Mouse (Mus musculus): ENCODE data around the gene Phf3. TPM values are rescaled to one million over a fixed set of nuclear protein-coding genes. Genes with fewer than 3 reads are reported as not detected.

The Phf3 gene
- polyA plus RNA-seq (2012; rRNA removed) = 24.6 and 43.3 TPM in 2 replicates

- peak; percentile 80 to 82 for DNase-seq (ENCODE audit: low read depth in 1 of 2, low spot score in 2 of 2)
- Histone ChIP-seq H3K4me3 (ENCODE audit: extremely low read depth, insufficient read depth, insufficient read length) (peak within 1 kb of the TSS; percentile 94), H3K27me3 (ENCODE audit: control insufficient read depth, insufficient read depth, low read length) (no peaks in the 10 kb centered on the region; the same call in 1 of the 2 replicates), H3K4me1 (ENCODE audit: control insufficient read depth, insufficient read depth, insufficient read length) (peaks cover 4% of the 10 kb centered on the region), H3K36me3 (ENCODE audit: control insufficient read depth, insufficient read depth, low read length) (no peaks in the 10 kb centered on the region), H3K27ac (ENCODE audit: insufficient read depth, low read length) (peak within 1 kb of the TSS; percentile 99)
- 1% methylated on average over 74 of the region's 85 CpGs for WGBS
- TF ChIP-seq POLR2A (IDR thresholded peaks at IDR 0.05; ENCODE audit: low read depth, low read length) (peak; percentile 64), CTCF (IDR thresholded peaks at IDR 0.05; ENCODE audit: extremely low read depth, insufficient read depth, insufficient read length, insufficient replicate concordance) (no peak)
Observed at GRCm38 (mm10) chr1:30873541-30874260, at the start of gene Phf3. TSS of gene Phf3 (minus strand) at chr1:30873921.

DNA sequence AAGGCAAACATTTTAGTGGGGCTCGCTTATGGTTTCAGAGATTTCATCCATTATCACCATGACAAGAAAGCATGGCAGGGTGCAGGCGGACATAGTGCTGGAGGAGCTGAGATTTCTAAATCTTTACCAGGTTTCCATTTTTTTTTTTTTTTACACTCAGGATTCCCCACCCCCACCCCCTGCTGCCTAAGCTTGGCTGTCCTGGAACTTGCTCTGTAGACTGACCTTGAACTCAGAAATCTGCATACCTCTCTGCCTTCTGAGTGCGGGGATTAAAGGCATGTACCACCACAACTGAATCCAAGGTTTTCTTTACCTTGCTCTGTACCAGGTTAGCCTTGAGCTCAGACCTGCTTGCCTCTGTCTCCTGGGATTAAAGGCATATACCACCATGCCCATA is 48.5 kb upstream of the Phf3 start:
- 88% methylated on average over 3 of the region's 3 CpGs for WGBS

GRCm38 (mm10) chr1:30921252-30921651 is 47.5 kb upstream of the Phf3 start:
- Histone ChIP-seq H3K27me3 (ENCODE audit: control insufficient read depth, insufficient read depth, low read length) (no peaks in the 10 kb centered on the region), H3K36me3 (ENCODE audit: control insufficient read depth, insufficient read depth, low read length) (no peaks in the 10 kb centered on the region), H3K27ac (ENCODE audit: insufficient read depth, low read length) (no peak overlapping the region), H3K4me1 (ENCODE audit: control insufficient read depth, insufficient read depth, insufficient read length) (no peaks in the 10 kb centered on the region), H3K4me3 (ENCODE audit: extremely low read depth, insufficient read depth, insufficient read length) (no peak overlapping the region)
- TF ChIP-seq POLR2A (IDR thresholded peaks at IDR 0.05; ENCODE audit: low read depth, low read length) (no peak), CTCF (IDR thresholded peaks at IDR 0.05; ENCODE audit: extremely low read depth, insufficient read depth, insufficient read length, insufficient replicate concordance) (no peak)
- DNase-seq (ENCODE audit: low read depth in 1 of 2, low spot score in 2 of 2) = no peak

More for the DNA sequence above, 48.5 kb upstream of the Phf3 start:
- no peak for DNase-seq (ENCODE audit: low read depth in 1 of 2, low spot score in 2 of 2)
- Histone ChIP-seq H3K4me1 (ENCODE audit: control insufficient read depth, insufficient read depth, insufficient read length) (no peaks in the 10 kb centered on the region), H3K27ac (ENCODE audit: insufficient read depth, low read length) (no peak overlapping the region), H3K4me3 (ENCODE audit: extremely low read depth, insufficient read depth, insufficient read length) (no peak overlapping the region), H3K36me3 (ENCODE audit: control insufficient read depth, insufficient read depth, low read length) (no peaks in the 10 kb centered on the region), H3K27me3 (ENCODE audit: control insufficient read depth, insufficient read depth, low read length) (no peaks in the 10 kb centered on the region)
- TF ChIP-seq POLR2A (IDR thresholded peaks at IDR 0.05; ENCODE audit: low read depth, low read length) (no peak), CTCF (IDR thresholded peaks at IDR 0.05; ENCODE audit: extremely low read depth, insufficient read depth, insufficient read length, insufficient replicate concordance) (no peak)

GRCm38 (mm10) chr1:30920620-30921177 is 47.0 kb upstream of the Phf3 start:
- TF ChIP-seq CTCF (IDR thresholded peaks at IDR 0.05; ENCODE audit: extremely low read depth, insufficient read depth, insufficient read length, insufficient replicate concordance) (no peak), POLR2A (IDR thresholded peaks at IDR 0.05; ENCODE audit: low read depth, low read length) (no peak)
- H3K36me3 ChIP-seq (ENCODE audit: control insufficient read depth, insufficient read depth, low read length) = no peaks in the 10 kb centered on the region
- peak in 1 of 2 experiments; percentile 39 for DNase-seq (ENCODE audit: low read depth in 1 of 2, low spot score in 2 of 2)
- H3K27ac ChIP-seq (ENCODE audit: insufficient read depth, low read length) = no peak overlapping the region
- no peaks in the 10 kb centered on the region for H3K27me3 ChIP-seq (ENCODE audit: control insufficient read depth, insufficient read depth, low read length)
- WGBS = 85% methylated on average over 1 of the region's 1 CpGs
- no peak overlapping the region for H3K4me3 ChIP-seq (ENCODE audit: extremely low read depth, insufficient read depth, insufficient read length)
- no peaks in the 10 kb centered on the region for H3K4me1 ChIP-seq (ENCODE audit: control insufficient read depth, insufficient read depth, insufficient read length)

GRCm38 (mm10) chr1:30910172-30910571 is 36.5 kb upstream of the Phf3 start:
- WGBS = 48% methylated on average over 3 of the region's 3 CpGs
- H3K4me3 ChIP-seq (ENCODE audit: extremely low read depth, insufficient read depth, insufficient read length) = no peak overlapping the region
- no peaks in the 10 kb centered on the region for H3K27me3 ChIP-seq (ENCODE audit: control insufficient read depth, insufficient read depth, low read length)
- no peak for TF ChIP-seq POLR2A (IDR thresholded peaks at IDR 0.05; ENCODE audit: low read depth, low read length)
- no peak for DNase-seq (ENCODE audit: low read depth in 1 of 2, low spot score in 2 of 2)
- H3K36me3 ChIP-seq (ENCODE audit: control insufficient read depth, insufficient read depth, low read length) = no peaks in the 10 kb centered on the region
- no peaks in the 10 kb centered on the region for H3K4me1 ChIP-seq (ENCODE audit: control insufficient read depth, insufficient read depth, insufficient read length)
- H3K27ac ChIP-seq (ENCODE audit: insufficient read depth, low read length) = no peak overlapping the region

DNA sequence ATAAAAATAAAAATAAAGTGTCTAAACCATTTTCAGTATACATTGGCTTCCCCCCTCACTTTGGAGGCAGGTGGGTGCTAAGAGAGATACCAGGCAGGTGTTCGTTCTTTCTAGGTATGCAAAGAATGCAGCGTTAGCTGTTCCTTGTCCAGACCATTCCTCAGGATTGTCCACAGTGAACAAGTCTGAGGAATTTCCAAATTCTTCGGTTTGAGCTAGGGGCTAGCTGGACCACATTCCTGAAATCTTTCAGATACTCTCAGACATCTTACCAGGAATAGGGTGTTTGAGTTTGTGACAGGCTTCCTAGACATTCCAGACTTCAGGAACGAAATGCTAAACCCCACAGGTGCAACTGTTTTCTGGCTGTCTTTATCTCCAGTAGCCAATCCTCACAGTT is 35.1 kb upstream of the Phf3 start:
- H3K27me3 ChIP-seq (ENCODE audit: control insufficient read depth, insufficient read depth, low read length) = no peaks in the 10 kb centered on the region
- TF ChIP-seq CTCF (IDR thresholded peaks at IDR 0.05; ENCODE audit: extremely low read depth, insufficient read depth, insufficient read length, insufficient replicate concordance) = no peak
- WGBS = 88% methylated on average over 4 of the region's 4 CpGs

More for the DNA sequence above, 35.1 kb upstream of the Phf3 start:
- Histone ChIP-seq H3K4me3 (ENCODE audit: extremely low read depth, insufficient read depth, insufficient read length) (no peak overlapping the region), H3K36me3 (ENCODE audit: control insufficient read depth, insufficient read depth, low read length) (no peaks in the 10 kb centered on the region), H3K4me1 (ENCODE audit: control insufficient read depth, insufficient read depth, insufficient read length) (no peaks in the 10 kb centered on the region), H3K27ac (ENCODE audit: insufficient read depth, low read length) (no peak overlapping the region)
- no peak for DNase-seq (ENCODE audit: low read depth in 1 of 2, low spot score in 2 of 2)
